Mouse (Mus musculus) ES-Bruce4 (cell line): ENCODE results near the gene Ltn1. TPM values are rescaled to one million over a fixed set of nuclear protein-coding genes. Genes with fewer than 3 reads are reported as not detected.

Experiments
- H3K27ac ChIP-seq: 2 replicates; pipeline ENCODE4 v1.5.1; 2012; ENCODE audit warnings: low read length, inconsistent platforms; ENCODE audit not compliant: insufficient read depth
- H3K27me3 ChIP-seq: 2 replicates; pipeline ENCODE4 v1.6.1; 2012; ENCODE audit warnings: mild to moderate bottlenecking, low read length, inconsistent platforms; ENCODE audit not compliant: control insufficient read depth, poor library complexity, insufficient read depth, severe bottlenecking
- H3K36me3 ChIP-seq: 2 replicates; pipeline ENCODE4 v1.6.1; 2012; ENCODE audit warnings: inconsistent platforms, mild to moderate bottlenecking, low read length, moderate library complexity; ENCODE audit not compliant: control insufficient read depth, poor library complexity, insufficient read depth, severe bottlenecking
- H3K4me1 ChIP-seq: one replicate; pipeline ENCODE4 v1.8.1; 2011; ENCODE audit warnings: low read length; ENCODE audit not compliant: control insufficient read depth, insufficient read depth
- H3K4me3 ChIP-seq: 2 replicates; pipeline ENCODE4 v1.5.1; 2011; ENCODE audit warnings: low read depth, mild to moderate bottlenecking, low read length
- H3K9ac ChIP-seq: 2 replicates; pipeline ENCODE4 v1.6.1; 2012; ENCODE audit warnings: low read depth, mild to moderate bottlenecking, inconsistent platforms; ENCODE audit not compliant: poor library complexity, severe bottlenecking
- H3K9me3 ChIP-seq: replicated peaks from 2 replicates; pipeline ENCODE4 v1.6.1; 2012; ENCODE audit warnings: mild to moderate bottlenecking, low read length, inconsistent platforms; ENCODE audit not compliant: control insufficient read depth, poor library complexity, insufficient read depth, severe bottlenecking
- CTCF ChIP-seq: IDR thresholded peaks from one replicate; pipeline ENCODE4 v1.8.1; 2011; ENCODE audit warnings: low read depth, low read length
- EP300 ChIP-seq: IDR thresholded peaks from 2 replicates; pipeline ENCODE4 v1.6.1; 2011; ENCODE audit warnings: low read depth, low read length; ENCODE audit not compliant: insufficient read depth
- POLR2A ChIP-seq: IDR thresholded peaks from one replicate; pipeline ENCODE4 v1.8.1; 2011; ENCODE audit warnings: low read length; ENCODE audit not compliant: insufficient read depth
- polyA plus RNA-seq: library from polyadenylated mRNA; stranded (reverse); fragments of >200 nt; gene quantifications from 2 replicates; pipeline ENCODE4 v1.2.4, GENCODE M21; 2011; ENCODE audit warnings: low read depth; ENCODE audit not compliant: missing spikeins, insufficient read depth, insufficient read length

Ltn1 gene
- polyA plus RNA-seq = 29.0 and 29.9 TPM in 2 replicates

- TF ChIP-seq POLR2A (no peak), CTCF (no peak), EP300 (no peak)
- Histone ChIP-seq H3K9ac (peak within 1 kb of the TSS; percentile 71), H3K36me3 (no peaks in the 10 kb centered on the region), H3K27ac (no peak within 1 kb of the TSS), H3K4me1 (no peaks in the 10 kb centered on the region), H3K27me3 (no peaks in the 10 kb centered on the region), H3K9me3 (no peaks in the 10 kb centered on the region), H3K4me3 (peak within 1 kb of the TSS; percentile 74)
Observed at GRCm38 (mm10) chr16:87432033-87432814, at the start of gene Ltn1. Ltn1 (minus strand) TSS chr16:87432612.

GRCm38 (mm10) chr16:87470579-87470978 is 38.2 kb upstream of the Ltn1 start:
- no peak overlapping the region for H3K27ac ChIP-seq
- peaks cover 32% of the 10 kb centered on the region for H3K36me3 ChIP-seq
- no peaks in the 10 kb centered on the region for H3K27me3 ChIP-seq
- no peaks in the 10 kb centered on the region for H3K4me1 ChIP-seq
- TF ChIP-seq EP300 (no peak), CTCF (no peak), POLR2A (no peak)
- no peak overlapping the region for H3K9ac ChIP-seq
- no peaks in the 10 kb centered on the region for H3K9me3 ChIP-seq
- no peak overlapping the region for H3K4me3 ChIP-seq

DNA sequence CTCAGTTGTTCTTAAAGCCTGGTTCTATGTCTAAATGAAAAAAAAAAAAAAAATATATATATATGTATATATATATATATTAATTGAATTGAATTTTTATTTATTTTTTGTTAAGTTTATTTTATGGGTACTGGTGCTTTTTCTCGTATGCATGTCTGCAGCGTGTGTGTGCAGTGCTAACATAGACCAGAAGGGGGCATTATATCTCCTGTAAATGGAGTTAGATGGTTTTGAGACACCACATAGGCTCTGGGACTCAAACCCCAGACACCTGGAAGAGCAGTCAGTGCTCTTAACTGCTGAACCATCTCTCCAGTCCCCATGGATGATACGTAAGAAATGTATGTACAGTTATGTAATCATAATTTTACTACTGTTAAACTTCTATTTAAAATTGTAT is 26.3 kb upstream of the Ltn1 start:
- Histone ChIP-seq H3K27ac (no peak overlapping the region), H3K9ac (no peak overlapping the region), H3K27me3 (no peaks in the 10 kb centered on the region), H3K4me1 (no peaks in the 10 kb centered on the region), H3K36me3 (peaks cover 5% of the 10 kb centered on the region; the same call in 1 of the 2 replicates), H3K4me3 (no peak overlapping the region), H3K9me3 (no peaks in the 10 kb centered on the region)
- TF ChIP-seq POLR2A = no peak
- no peak for TF ChIP-seq CTCF
- TF ChIP-seq EP300 = no peak

- Histone ChIP-seq H3K4me1 (no peaks in the 10 kb centered on the region), H3K27ac (no peak overlapping the region), H3K9me3 (no peaks in the 10 kb centered on the region), H3K4me3 (peak overlapping the region; percentile 82), H3K36me3 (no peaks in the 10 kb centered on the region), H3K27me3 (no peaks in the 10 kb centered on the region), H3K9ac (peak overlapping the region; percentile 79)
- no peak for TF ChIP-seq CTCF
- TF ChIP-seq EP300 = no peak
- TF ChIP-seq POLR2A = no peak
Observed at GRCm38 (mm10) chr16:87455180-87455611, 22.8 kb upstream of the Ltn1 start.

- H3K27ac ChIP-seq = no peak within 1 kb of the TSS
- no peaks in the 10 kb centered on the region for H3K36me3 ChIP-seq
- TF ChIP-seq POLR2A = no peak
Observed at GRCm38 (mm10) chr16:87454419-87455179, 22.2 kb upstream of the Ltn1 start, which contains the start of gene Usp16. Usp16 (plus strand) TSS chr16:87454703.

GRCm38 (mm10) chr16:87453226-87453625 is 20.8 kb upstream of the Ltn1 start:
- no peak overlapping the region for H3K9ac ChIP-seq
- no peaks in the 10 kb centered on the region for H3K36me3 ChIP-seq
- H3K4me3 ChIP-seq = no peak overlapping the region
- no peaks in the 10 kb centered on the region for H3K9me3 ChIP-seq
- no peaks in the 10 kb centered on the region for H3K27me3 ChIP-seq
- no peak overlapping the region for H3K27ac ChIP-seq
- no peak for TF ChIP-seq POLR2A
- TF ChIP-seq CTCF = no peak
- TF ChIP-seq EP300 = no peak
- no peaks in the 10 kb centered on the region for H3K4me1 ChIP-seq

More at GRCm38 (mm10) chr16:87454419-87455179, 22.2 kb upstream of the Ltn1 start, which contains the start of gene Usp16:
- Histone ChIP-seq H3K9ac (peak within 1 kb of the TSS; percentile 79), H3K9me3 (no peaks in the 10 kb centered on the region), H3K27me3 (no peaks in the 10 kb centered on the region), H3K4me3 (peak within 1 kb of the TSS; percentile 82), H3K4me1 (no peaks in the 10 kb centered on the region)
